Mouse (Mus musculus) kidney, embryonic 15.5 days (tissue): Measurements from ENCODE around the gene Eif3c. TPM values are rescaled to one million over a fixed set of nuclear protein-coding genes. Genes with fewer than 3 reads are reported as not detected.

Experiments
- ATAC-seq: fragments of 200-750 bp; cut with Nextera tagmentation; replicated peaks from 2 replicates; pipeline ENCODE4 v1.8.0; 2017; ENCODE audit warnings: moderate TSS enrichment; ENCODE audit not compliant: low FRiP score
- H3K27ac ChIP-seq: fragments of 300-500 bp; sonication (generic); 2 replicates; pipeline ENCODE4 v1.5.1; 2015; ENCODE audit warnings: mild to moderate bottlenecking, inconsistent platforms
- H3K27me3 ChIP-seq: fragments of 300-500 bp; sonication (generic); 2 replicates; pipeline ENCODE4 v1.6.1; 2015; ENCODE audit warnings: inconsistent platforms
- H3K36me3 ChIP-seq: fragments of 300-500 bp; sonication (generic); 2 replicates; pipeline ENCODE4 v1.6.1; 2015; ENCODE audit warnings: inconsistent platforms
- H3K4me1 ChIP-seq: fragments of 300-500 bp; sonication (generic); 2 replicates; pipeline ENCODE4 v1.6.1; 2015; ENCODE audit warnings: inconsistent platforms
- H3K4me2 ChIP-seq: fragments of 300-500 bp; sonication (generic); 2 replicates; pipeline ENCODE4 v1.6.1; 2015; ENCODE audit warnings: moderate library complexity, mild to moderate bottlenecking, inconsistent platforms
- H3K4me3 ChIP-seq: fragments of 300-500 bp; sonication (generic); replicated peaks from 2 replicates; pipeline ENCODE4 v1.5.1; 2015; ENCODE audit warnings: mild to moderate bottlenecking, inconsistent platforms
- H3K9ac ChIP-seq: fragments of 300-500 bp; sonication (generic); 2 replicates; pipeline ENCODE4 v1.6.1; 2015; ENCODE audit warnings: mild to moderate bottlenecking, inconsistent platforms
- H3K9me3 ChIP-seq: fragments of 300-500 bp; sonication (generic); replicated peaks from 2 replicates; pipeline ENCODE4 v1.6.1; 2016; ENCODE audit warnings: inconsistent platforms
- WGBS: fragments of 180-500 bp; shearing (Covaris S2); methylation state at CpG from one replicate; pipeline ENCODE4 v1.1.7; 2015; ENCODE audit warnings: mixed read lengths; 5-methylcytosine and 5-hydroxymethylcytosine counted together
- polyA plus RNA-seq: library from polyadenylated mRNA; unstranded; fragments of >200 nt; fragmentation: Nextera tagmentation; extraction: Ambion mirVana; gene quantifications from 2 replicates; pipeline ENCODE4 v1.2.1, GENCODE M21; 2015

Eif3c gene
- polyA plus RNA-seq, 1 experiment from 2014 or later, result 231 TPM

DNA sequence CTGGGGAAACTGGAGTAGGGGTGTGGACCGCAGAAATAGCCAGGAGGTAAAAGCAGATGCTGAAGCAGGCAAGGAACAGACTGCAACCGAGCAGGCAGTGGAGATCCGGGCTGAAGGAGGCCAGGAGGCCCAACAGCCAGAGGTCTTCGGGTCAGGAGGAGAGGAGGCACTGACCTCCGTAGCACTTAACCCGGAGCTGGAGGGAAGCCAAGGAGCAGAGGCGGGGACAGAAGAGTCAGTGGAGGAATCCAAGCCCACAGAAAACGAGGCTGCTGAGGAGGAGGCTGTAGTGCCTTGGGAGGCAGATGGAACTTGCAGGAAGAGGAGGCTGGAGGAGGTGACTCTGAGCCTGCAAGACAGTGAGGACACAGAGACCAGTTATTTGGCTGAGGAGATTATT lies 20.6 kb upstream of the Eif3c start:
- Histone ChIP-seq H3K4me1 (peaks cover 21% of the 10 kb centered on the region), H3K27ac (no peak overlapping the region)
- WGBS, result 29% methylated on average over 8 of the region's 8 CpGs

DNA sequence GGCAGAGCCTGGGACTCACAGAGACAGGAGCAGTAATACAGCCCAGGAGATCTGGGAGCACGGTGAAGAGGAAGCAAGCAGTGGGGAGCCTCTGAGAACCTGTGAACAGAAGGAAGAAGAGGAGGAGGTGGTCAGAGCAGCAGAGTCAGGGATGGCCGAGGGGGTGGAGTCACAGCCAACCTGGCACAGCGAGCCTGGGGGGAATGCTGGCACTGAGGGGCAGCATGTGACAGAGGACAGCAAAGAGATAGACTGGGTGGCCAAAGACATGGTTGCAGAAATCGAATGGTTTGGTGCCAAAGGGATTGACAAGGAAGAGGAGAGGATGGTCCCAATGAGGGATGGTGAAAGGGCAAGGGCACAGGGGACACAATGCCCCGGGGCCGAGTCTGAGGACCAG lies 19.5 kb upstream of the Eif3c start, which contains the start of gene Cln3:
Cln3 (minus strand) TSS at position 101 of the 400 bp plus-strand sequence.
- peaks cover 23% of the 10 kb centered on the region for H3K4me1 ChIP-seq
- H3K27ac ChIP-seq, result no peak within 1 kb of the TSS
- H3K36me3 ChIP-seq, result no peaks in the 10 kb centered on the region
- no peaks in the 10 kb centered on the region for H3K9me3 ChIP-seq
- no peak for ATAC-seq
- WGBS, result 75% methylated on average over 6 of the region's 6 CpGs
- H3K9ac ChIP-seq, result no peak within 1 kb of the TSS
- H3K4me3 ChIP-seq, result no peak within 1 kb of the TSS
- H3K4me2 ChIP-seq, result no peak within 1 kb of the TSS
- peaks cover 10% of the 10 kb centered on the region for H3K27me3 ChIP-seq

More for the DNA sequence above, 20.6 kb upstream of the Eif3c start:
- Histone ChIP-seq H3K4me3 (no peak overlapping the region), H3K9me3 (no peaks in the 10 kb centered on the region), H3K27me3 (peaks cover 10% of the 10 kb centered on the region), H3K4me2 (no peak overlapping the region), H3K36me3 (no peaks in the 10 kb centered on the region), H3K9ac (no peak overlapping the region)
- no peak for ATAC-seq

DNA sequence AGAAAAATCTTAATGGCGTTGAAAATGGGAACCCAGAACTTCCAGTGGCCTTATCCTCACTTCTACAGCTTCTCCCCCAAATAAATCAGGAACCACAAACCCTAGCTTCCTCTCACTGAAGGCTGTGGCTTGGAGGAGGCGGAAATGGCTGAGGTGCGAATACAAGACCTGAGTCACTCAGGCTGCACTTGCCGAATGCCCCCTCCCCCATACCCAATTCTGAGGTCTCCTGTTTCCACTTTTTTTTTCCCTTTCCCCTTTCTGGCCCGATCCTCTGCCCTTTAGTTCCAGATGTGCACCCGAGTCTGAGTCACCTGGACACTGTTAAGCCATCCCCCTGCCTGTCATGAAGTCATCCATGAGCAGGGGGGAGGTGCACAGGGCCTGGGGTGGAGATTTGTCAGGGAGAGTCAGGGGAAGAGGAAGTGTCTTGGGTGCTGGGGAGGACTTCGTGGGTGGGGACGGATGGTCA lies 18.3 kb upstream of the Eif3c start, which contains the start of gene Apobr:
Apobr (plus strand) TSS at position 437 of the 472 bp plus-strand sequence.
- Histone ChIP-seq H3K27me3 (peaks cover 10% of the 10 kb centered on the region), H3K4me3 (peak within 1 kb of the TSS; percentile 58; the same call in 1 of the 2 replicates), H3K27ac (no peak within 1 kb of the TSS; the same call in 1 of the 2 replicates), H3K4me2 (peak within 1 kb of the TSS; percentile 89), H3K9ac (no peak within 1 kb of the TSS), H3K4me1 (peaks cover 23% of the 10 kb centered on the region), H3K9me3 (no peaks in the 10 kb centered on the region), H3K36me3 (no peaks in the 10 kb centered on the region)
- ATAC-seq, result no peak
- 73% methylated on average over 8 of the region's 8 CpGs for WGBS

DNA sequence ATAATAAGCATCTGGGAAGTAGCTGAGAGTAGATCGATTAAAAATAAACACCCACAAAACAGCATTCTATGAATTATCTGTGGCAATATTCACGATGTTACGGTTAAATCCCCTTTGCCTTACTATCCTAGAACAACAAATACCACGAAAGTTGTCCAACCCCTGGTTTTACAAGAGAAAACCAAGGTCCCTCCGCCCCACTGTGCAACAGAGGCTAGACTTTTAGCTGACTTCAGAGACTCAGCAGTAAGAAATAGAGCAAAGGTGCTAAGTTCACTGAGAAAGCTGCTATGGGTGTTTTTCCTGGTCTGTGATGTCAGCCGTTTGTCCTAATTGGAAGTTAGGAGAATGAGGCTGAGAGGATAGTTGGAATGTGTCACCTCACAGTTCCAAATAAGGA lies 17.6 kb upstream of the Eif3c start:
- Histone ChIP-seq H3K4me3 (peak overlapping the region; percentile 58), H3K27ac (peak overlapping the region; percentile 90; the same call in 1 of the 2 replicates), H3K4me1 (peaks cover 23% of the 10 kb centered on the region), H3K27me3 (peaks cover 10% of the 10 kb centered on the region), H3K36me3 (0 out of 2 replicates have a peak, but pooled peaks cover 3% of the 10 kb centered on the region), H3K9ac (peak overlapping the region; percentile 52; the same call in 1 of the 2 replicates), H3K9me3 (no peaks in the 10 kb centered on the region), H3K4me2 (peak overlapping the region; percentile 89)
- WGBS, result 54% methylated on average over 6 of the region's 6 CpGs
- ATAC-seq, result no peak

DNA sequence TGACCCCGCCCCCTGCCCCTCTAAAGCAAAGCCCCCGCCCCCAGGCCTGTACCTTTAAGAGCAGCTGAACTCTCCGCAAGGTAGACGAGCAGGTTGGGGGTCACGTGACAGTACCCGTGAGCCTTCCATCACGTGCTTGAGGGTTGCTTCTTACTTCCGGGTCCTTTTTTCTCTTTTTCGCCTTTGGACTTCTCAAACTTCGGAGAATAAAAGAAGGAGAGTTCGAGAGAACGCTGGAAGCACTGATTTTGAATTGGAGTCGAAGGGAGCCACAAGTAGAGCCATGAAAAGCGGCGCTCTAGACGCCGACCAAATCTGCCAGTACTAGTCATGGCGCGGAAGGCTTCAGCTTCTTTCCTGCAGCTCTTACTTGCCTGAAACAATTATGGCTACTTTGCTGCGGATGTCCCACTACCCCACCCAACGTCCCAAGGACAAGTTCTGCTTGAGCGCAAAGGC lies 17.1 kb upstream of the Eif3c start:
- Histone ChIP-seq H3K4me2 (peak overlapping the region; percentile 89), H3K4me3 (peak overlapping the region; percentile 58), H3K27ac (peak overlapping the region; percentile 90), H3K9me3 (no peaks in the 10 kb centered on the region), H3K4me1 (peaks cover 23% of the 10 kb centered on the region), H3K36me3 (peaks cover 7% of the 10 kb centered on the region; the same call in 1 of the 2 replicates), H3K27me3 (peaks cover 10% of the 10 kb centered on the region), H3K9ac (peak overlapping the region; percentile 52)
- 2% methylated on average over 22 of the region's 22 CpGs for WGBS
- ATAC-seq, result peak; percentile 74

DNA sequence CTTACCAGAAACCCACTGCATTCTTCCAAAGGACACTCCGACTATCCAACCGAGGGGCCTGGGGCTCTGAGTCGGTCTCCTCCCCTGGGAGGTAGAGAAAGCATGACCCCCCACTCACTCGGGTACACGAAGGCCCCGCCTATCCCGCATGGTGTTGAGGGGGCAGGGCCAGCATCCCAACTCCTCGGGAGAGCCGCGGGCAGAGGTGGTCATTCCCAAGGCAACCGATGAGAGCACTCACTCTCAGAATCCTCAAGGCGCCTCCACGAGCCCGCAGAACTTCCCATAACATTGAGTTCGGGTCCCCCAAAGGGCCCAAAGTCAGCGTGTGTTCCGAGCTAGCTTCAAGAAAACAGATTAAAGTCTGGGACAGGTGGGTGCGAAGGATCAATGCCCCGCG lies 16.5 kb upstream of the Eif3c start:
- peaks cover 8% of the 10 kb centered on the region for H3K27me3 ChIP-seq
- H3K4me2 ChIP-seq, result peak overlapping the region; percentile 89
- peaks cover 19% of the 10 kb centered on the region for H3K4me1 ChIP-seq
- H3K9me3 ChIP-seq, result no peaks in the 10 kb centered on the region
- peak overlapping the region; percentile 52 for H3K9ac ChIP-seq
- H3K27ac ChIP-seq, result peak overlapping the region; percentile 90; the same call in 1 of the 2 replicates
- ATAC-seq, result peak; percentile 63
- WGBS, result under 1% methylated on average over 20 of the region's 20 CpGs
- peaks cover 10% of the 10 kb centered on the region; the same call in 1 of the 2 replicates for H3K36me3 ChIP-seq
- H3K4me3 ChIP-seq, result peak overlapping the region; percentile 58

DNA sequence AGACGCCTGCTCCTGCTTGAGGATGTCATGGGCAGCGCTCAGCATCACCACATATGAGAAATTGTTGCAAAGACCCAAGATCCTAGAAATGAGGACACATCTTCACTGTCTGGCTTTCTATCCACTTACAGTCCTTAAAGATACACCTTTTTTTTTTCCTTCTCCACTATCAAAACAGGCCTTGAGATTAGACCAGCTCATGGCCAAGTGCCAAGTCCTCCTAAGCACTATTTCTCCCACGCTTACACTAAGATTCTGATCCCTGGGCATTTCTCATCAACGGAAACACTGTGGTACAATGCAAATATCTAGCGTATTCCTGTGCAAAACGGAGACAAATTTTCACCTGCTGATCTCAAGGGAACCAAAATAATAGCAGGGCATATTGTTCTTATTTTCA lies 15.4 kb upstream of the Eif3c start:
- Histone ChIP-seq H3K27me3 (peaks cover 5% of the 10 kb centered on the region), H3K4me3 (no peak overlapping the region), H3K9ac (0 out of 2 replicates have a peak overlapping the region, but pooled peaks have one; percentile 21), H3K9me3 (no peaks in the 10 kb centered on the region), H3K4me2 (0 out of 2 replicates have a peak overlapping the region, but pooled peaks have one; percentile 6), H3K4me1 (peaks cover 8% of the 10 kb centered on the region; the same call in 1 of the 2 replicates), H3K27ac (no peak overlapping the region), H3K36me3 (peaks cover 19% of the 10 kb centered on the region)
- 82% methylated on average over 6 of the region's 6 CpGs for WGBS
- no peak for ATAC-seq

DNA sequence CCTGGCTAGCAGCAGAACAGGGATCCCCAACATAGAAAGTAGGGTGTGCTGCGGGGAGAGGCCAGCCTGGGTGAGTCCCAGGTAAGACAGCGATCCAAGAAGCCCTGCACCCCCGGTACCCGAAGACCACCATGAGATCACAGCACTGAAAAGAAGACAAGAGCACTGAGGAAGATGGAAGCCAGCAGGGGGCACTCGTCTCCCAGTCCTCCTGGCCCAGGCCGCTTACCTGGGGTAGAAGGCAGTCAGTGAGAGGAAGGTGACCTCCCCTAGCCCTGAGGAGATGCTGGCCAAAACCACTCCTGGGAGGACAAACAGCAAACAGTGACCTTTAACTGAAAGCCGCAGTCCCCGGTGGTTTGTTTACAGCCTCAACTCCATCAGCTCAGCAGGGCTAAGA lies 13.0 kb upstream of the Eif3c start:
- peaks cover 26% of the 10 kb centered on the region for H3K36me3 ChIP-seq
- no peak for ATAC-seq
- peaks cover 8% of the 10 kb centered on the region; the same call in 1 of the 2 replicates for H3K4me1 ChIP-seq
- H3K9ac ChIP-seq, result no peak overlapping the region
- no peaks in the 10 kb centered on the region for H3K9me3 ChIP-seq
- H3K4me2 ChIP-seq, result no peak overlapping the region
- H3K27me3 ChIP-seq, result no peaks in the 10 kb centered on the region
- H3K27ac ChIP-seq, result no peak overlapping the region
- H3K4me3 ChIP-seq, result no peak overlapping the region
- 64% methylated on average over 8 of the region's 8 CpGs for WGBS

DNA sequence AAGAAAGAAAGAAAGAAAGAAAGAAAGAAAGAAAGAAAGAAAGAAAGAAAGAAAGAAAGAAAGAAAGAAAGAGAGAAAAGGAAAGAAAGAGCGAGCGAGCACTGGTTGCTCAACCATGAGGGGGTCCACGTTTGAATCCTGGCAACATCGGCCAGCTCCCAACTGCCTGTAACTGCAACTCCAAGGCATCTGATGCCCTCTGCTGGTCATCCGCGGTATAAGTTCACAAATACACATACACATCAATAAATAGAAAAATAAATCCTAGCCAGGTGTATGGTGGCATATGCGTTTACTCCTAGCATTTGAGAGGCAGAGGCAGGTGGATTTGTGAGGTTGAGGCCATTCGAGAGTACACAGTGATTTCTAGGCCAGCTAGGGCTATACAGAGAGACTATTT lies 10.7 kb upstream of the Eif3c start:
- Histone ChIP-seq H3K4me3 (no peak overlapping the region), H3K36me3 (peaks cover 38% of the 10 kb centered on the region), H3K9me3 (no peaks in the 10 kb centered on the region), H3K9ac (no peak overlapping the region), H3K4me1 (peaks cover 2% of the 10 kb centered on the region; the same call in 1 of the 2 replicates), H3K27ac (no peak overlapping the region), H3K4me2 (no peak overlapping the region), H3K27me3 (no peaks in the 10 kb centered on the region)
- 61% methylated on average over 8 of the region's 8 CpGs for WGBS
- no peak for ATAC-seq

DNA sequence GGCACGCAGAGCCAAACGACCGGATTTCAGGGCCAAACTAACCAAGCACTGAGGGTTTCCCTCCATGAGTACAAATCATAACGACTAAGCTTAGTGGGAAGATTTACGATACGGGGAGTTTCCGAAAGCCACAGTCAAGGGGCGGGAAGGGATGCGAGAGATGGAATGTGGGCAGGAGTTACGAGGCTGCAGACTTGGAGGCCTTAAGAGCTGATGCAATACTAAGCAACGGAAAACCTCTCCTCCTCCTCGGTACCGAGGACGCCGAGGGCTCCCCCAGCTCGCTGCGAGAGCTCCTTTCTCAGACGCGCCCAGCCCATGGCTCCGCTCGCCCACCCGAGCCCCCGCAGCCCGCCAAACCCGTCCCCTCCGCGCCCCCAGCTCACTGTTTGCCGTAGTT lies 518 bp downstream of the Eif3c start:
- 0% methylated on average over 28 of the region's 28 CpGs for WGBS
- Histone ChIP-seq H3K36me3 (peaks cover 42% of the 10 kb centered on the region), H3K9ac (peak overlapping the region; percentile 68), H3K4me3 (peak overlapping the region; percentile 74), H3K4me2 (peak overlapping the region; percentile 61), H3K27ac (peak overlapping the region; percentile 84), H3K4me1 (peaks cover 11% of the 10 kb centered on the region; the same call in 1 of the 2 replicates), H3K9me3 (no peaks in the 10 kb centered on the region), H3K27me3 (no peaks in the 10 kb centered on the region)
- no peak; the same call in 1 of the 2 replicates for ATAC-seq

DNA sequence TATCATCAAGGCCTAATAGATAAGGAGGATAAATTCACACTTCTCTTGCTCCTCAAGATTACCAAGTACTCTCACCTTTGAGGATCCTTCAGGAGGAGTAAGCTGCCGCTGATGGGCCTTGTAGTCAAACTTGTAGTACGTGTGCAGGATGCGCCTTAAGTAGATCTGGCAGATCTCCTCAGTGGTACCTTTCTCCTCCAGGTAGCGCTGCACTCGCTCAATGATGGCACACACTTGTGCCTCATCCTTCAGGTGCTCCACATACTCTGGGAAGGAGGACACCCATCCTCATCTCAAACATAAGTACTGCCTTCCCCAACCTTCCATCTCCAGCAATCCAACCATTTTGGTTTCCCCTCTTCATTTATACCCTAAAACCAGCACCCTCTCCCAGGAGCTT lies 9.6 kb downstream of the Eif3c start:
- no peaks in the 10 kb centered on the region for H3K9me3 ChIP-seq
- H3K4me3 ChIP-seq, result no peak overlapping the region
- no peak overlapping the region for H3K9ac ChIP-seq
- peaks cover 98% of the 10 kb centered on the region for H3K36me3 ChIP-seq
- H3K27me3 ChIP-seq, result no peaks in the 10 kb centered on the region
- H3K27ac ChIP-seq, result no peak overlapping the region
- WGBS, result 97% methylated on average over 5 of the region's 5 CpGs
- H3K4me1 ChIP-seq, result no peaks in the 10 kb centered on the region
- no peak overlapping the region for H3K4me2 ChIP-seq
- no peak for ATAC-seq

DNA sequence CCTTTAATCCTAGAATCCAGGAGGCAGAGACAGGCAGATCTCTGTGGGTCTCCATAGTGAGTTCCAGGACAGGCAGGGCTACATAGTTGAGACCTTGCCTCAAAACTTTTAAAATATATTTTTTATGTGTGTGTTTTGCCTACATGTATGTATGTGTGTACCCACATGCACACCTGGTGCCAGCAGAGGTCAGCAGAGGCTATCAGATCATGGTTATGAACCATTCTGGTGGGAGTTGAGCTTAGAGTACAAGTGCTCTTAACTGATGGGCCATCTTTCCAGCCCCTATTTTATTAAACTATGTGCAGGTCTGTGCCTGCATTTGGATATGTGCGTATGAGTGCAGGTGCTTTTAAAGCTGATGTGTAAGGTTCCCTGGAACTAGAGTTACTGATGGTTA lies 11.4 kb downstream of the Eif3c start:
- Histone ChIP-seq H3K27me3 (no peaks in the 10 kb centered on the region), H3K4me3 (no peak overlapping the region), H3K9ac (no peak overlapping the region), H3K4me2 (no peak overlapping the region), H3K36me3 (peaks cover 98% of the 10 kb centered on the region), H3K27ac (no peak overlapping the region), H3K9me3 (no peaks in the 10 kb centered on the region), H3K4me1 (no peaks in the 10 kb centered on the region)
- 98% methylated on average over 1 of the region's 1 CpGs for WGBS
- no peak for ATAC-seq
